Mouse (Mus musculus) stomach, embryonic 16.5 days (tissue): ENCODE measurements around the gene Stxbp6. TPM values are rescaled to one million over a fixed set of nuclear protein-coding genes. Genes with fewer than 3 reads are reported as not detected.

Experiments
- ATAC-seq: fragments of 200-750 bp; cut with Nextera tagmentation; 2 replicates; pipeline ENCODE4 v1.8.0; 2017; ENCODE audit warnings: moderate number of reproducible peaks, moderate TSS enrichment; ENCODE audit not compliant: insufficient read depth, low FRiP score
- H3K27ac ChIP-seq: fragments of 300-500 bp; sonication (generic); 2 replicates; pipeline ENCODE4 v1.5.1; 2014; ENCODE audit warnings: low read length
- H3K27me3 ChIP-seq: fragments of 300-500 bp; sonication (generic); 2 replicates; pipeline ENCODE4 v1.6.1; 2014; ENCODE audit warnings: low read length, control low read depth, mixed read lengths; ENCODE audit not compliant: control insufficient read depth, insufficient read depth
- H3K36me3 ChIP-seq: fragments of 300-500 bp; sonication (generic); 2 replicates; pipeline ENCODE4 v1.6.1; 2014; ENCODE audit warnings: low read length; ENCODE audit not compliant: control insufficient read depth, insufficient read depth
- H3K4me1 ChIP-seq: fragments of 300-500 bp; sonication (generic); 2 replicates; pipeline ENCODE4 v1.6.1; 2014; ENCODE audit warnings: low read length, control low read depth, mixed read lengths; ENCODE audit not compliant: control insufficient read depth, insufficient read depth
- H3K4me2 ChIP-seq: fragments of 300-500 bp; sonication (generic); 2 replicates; pipeline ENCODE4 v1.6.1; 2014; ENCODE audit warnings: low read depth, low read length, mixed read lengths
- H3K4me3 ChIP-seq: fragments of 300-500 bp; sonication (generic); replicated peaks from 2 replicates; pipeline ENCODE4 v1.5.1; 2014; ENCODE audit warnings: mild to moderate bottlenecking, low read length
- H3K9ac ChIP-seq: fragments of 300-500 bp; sonication (generic); 2 replicates; pipeline ENCODE4 v1.6.1; 2014; ENCODE audit warnings: low read length
- H3K9me3 ChIP-seq: fragments of 300-500 bp; sonication (generic); replicated peaks from 2 replicates; pipeline ENCODE4 v1.6.1; 2016; ENCODE audit warnings: low read length, control low read depth; ENCODE audit not compliant: control insufficient read depth
- WGBS: fragments of 180-500 bp; shearing (Covaris S2); extraction: QIAGEN DNeasy Blood & Tissue Kit; methylation state at CpG from one replicate; pipeline ENCODE4 v1.1.7; 2014; 5-methylcytosine and 5-hydroxymethylcytosine counted together
- polyA plus RNA-seq: library from polyadenylated mRNA; unstranded; fragments of >200 nt; fragmentation: Nextera tagmentation; extraction: Ambion mirVana; gene quantifications from 2 replicates; pipeline ENCODE4 v1.2.1, GENCODE M21; 2015

Gene Stxbp6
- polyA plus RNA-seq, 1 experiment from 2014 or later: 23.3 TPM

DNA sequence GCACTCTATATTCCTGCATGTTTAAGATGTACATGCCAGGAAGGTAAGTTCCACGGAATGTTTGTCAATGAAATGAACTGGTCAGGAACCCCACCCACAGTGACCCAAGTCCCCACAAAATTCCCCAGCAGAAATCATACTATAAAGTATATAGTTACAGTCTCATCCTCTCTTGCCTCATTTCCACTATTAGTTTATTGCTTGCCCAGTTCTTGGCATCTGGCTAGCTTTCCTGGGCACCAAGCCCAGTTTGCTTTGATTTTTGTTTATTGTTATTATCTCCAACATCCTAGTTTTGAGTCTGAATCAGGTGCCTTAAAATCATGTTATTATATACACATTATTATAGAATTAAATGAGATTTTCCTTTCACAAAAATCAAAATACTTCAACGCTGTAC, 168.5 kb downstream of the Stxbp6 start:
- no peak for ATAC-seq
- Histone ChIP-seq H3K27me3 (no peaks in the 10 kb centered on the region), H3K36me3 (no peaks in the 10 kb centered on the region), H3K9ac (no peak overlapping the region), H3K4me3 (no peak overlapping the region), H3K9me3 (no peaks in the 10 kb centered on the region), H3K4me1 (no peaks in the 10 kb centered on the region), H3K4me2 (no peak overlapping the region), H3K27ac (no peak overlapping the region)
- 70% methylated on average over 2 of the region's 2 CpGs for WGBS

DNA sequence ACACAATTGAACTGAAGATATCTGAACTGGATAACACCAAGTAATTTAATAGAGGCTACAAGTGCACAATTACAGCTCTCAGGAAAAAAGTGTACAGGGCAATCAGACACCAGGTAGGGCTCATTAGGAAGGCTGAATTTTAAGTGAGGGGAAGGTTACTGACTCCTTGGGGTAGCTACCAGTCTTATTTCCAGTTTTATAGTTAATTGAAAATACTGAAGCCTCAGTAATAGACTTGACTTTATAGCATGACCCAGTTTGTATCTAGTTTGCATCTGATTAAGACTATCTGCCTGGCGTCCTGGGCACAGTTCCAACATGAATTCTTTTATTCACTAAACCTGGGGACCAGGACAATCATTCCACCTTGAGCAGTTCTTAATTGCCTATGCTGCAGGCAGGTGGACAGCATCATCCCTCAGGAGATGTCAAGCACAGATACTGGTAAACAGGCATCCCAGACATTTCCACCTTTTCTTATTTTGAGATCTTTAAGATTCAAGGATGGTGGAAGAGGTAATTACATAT, 171.2 kb downstream of the Stxbp6 start:
- no peaks in the 10 kb centered on the region for H3K9me3 ChIP-seq
- no peak overlapping the region for H3K4me2 ChIP-seq
- no peak for ATAC-seq
- no peak overlapping the region for H3K27ac ChIP-seq
- 65% methylated on average over 1 of the region's 1 CpGs for WGBS
- H3K27me3 ChIP-seq: no peaks in the 10 kb centered on the region
- H3K4me3 ChIP-seq: no peak overlapping the region
- no peak overlapping the region for H3K9ac ChIP-seq
- H3K4me1 ChIP-seq: no peaks in the 10 kb centered on the region
- H3K36me3 ChIP-seq: no peaks in the 10 kb centered on the region

DNA sequence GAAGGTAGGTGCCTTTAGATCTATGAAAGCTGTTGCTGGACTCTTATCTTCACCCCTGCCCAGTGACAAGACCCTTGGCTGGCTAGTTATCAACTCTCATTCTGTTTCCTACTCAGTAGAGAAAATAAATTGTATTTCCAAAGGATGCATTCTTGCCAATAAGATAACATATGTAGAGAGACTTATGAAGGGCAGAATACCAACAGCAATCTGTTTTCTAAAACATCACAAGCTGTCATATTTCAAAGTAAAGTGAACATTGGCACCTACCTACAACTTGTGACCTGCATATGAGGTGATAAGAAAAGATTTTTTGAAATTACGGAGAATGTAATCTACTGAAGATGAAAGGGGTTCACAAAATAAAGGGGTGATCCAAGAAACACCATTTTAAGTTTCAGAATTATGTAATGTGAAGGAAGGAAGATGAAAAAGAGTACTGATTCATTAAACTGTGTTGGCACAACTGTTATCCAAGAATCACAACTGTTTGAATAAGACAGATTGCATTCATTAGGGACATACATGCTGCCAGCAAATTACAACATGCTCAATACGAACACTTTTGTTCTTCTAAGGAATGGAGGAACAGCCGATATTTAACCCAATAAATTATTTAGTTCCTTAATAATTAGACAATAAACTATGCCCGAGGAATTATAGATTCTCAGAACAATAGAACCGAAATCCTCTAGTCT, 175.2 kb downstream of the Stxbp6 start:
- H3K4me1 ChIP-seq: no peaks in the 10 kb centered on the region
- H3K36me3 ChIP-seq: no peaks in the 10 kb centered on the region
- no peak overlapping the region for H3K27ac ChIP-seq
- no peak overlapping the region for H3K4me3 ChIP-seq
- H3K27me3 ChIP-seq: no peaks in the 10 kb centered on the region
- no peak overlapping the region for H3K4me2 ChIP-seq
- WGBS: 85% methylated on average over 5 of the region's 5 CpGs
- no peak for ATAC-seq
- no peak overlapping the region for H3K9ac ChIP-seq
- H3K9me3 ChIP-seq: no peaks in the 10 kb centered on the region

DNA sequence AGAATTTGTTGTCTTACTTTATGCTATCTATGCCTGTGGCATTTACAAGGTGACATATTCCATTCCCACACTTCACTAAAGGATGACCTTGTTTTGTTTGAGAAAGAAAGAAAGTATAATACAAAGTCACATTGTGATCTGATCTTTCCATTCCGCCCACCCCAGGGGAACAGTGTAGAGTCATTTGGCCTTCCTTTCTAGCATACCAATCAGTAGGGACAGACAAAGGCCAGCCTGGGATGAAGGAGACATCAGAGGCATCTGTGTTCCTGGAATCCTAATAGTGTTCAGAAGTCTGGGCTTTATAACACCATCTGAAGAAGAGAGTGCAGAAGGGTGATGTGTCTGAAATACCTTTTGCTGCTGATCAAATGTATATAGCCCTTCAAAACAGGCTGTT, 178.0 kb downstream of the Stxbp6 start:
- 96% methylated on average over 1 of the region's 1 CpGs for WGBS
- no peak overlapping the region for H3K4me3 ChIP-seq
- H3K9ac ChIP-seq: no peak overlapping the region
- H3K27me3 ChIP-seq: no peaks in the 10 kb centered on the region
- H3K4me1 ChIP-seq: no peaks in the 10 kb centered on the region
- no peaks in the 10 kb centered on the region for H3K9me3 ChIP-seq
- no peak overlapping the region for H3K27ac ChIP-seq
- ATAC-seq: no peak
- H3K36me3 ChIP-seq: no peaks in the 10 kb centered on the region
- H3K4me2 ChIP-seq: no peak overlapping the region

DNA sequence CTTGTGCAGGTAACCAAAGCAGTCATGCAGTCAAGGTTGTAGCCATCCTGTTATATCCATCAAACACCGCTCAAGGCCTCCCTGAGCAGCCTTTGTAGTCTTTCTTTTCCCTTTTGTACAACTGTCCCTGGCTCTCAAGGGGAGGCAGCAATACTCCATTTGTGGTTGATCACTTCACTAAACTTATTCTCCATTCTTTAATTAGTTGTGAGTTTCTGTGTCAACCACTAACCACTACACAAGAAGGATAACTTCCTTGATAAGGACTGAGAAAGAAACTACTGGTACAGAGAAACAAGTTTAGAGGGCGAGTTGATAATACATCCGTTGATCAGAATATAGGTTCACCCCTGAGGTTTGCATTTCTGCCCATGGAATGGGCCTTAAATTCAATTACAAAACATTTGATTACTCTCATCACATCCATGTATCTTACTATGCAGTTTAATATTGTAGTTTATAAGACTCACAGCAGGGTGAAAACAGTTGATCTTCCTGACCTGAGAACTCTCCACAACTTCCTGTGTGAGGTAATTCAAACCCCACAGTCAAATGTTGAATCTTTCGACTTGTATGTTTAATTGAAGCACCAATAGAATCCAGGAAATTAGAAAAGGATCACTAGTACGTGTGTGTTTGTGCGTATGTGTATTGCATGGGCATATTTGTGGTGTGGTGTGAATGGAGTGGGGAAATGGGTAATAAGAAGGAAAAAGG, 184.7 kb downstream of the Stxbp6 start:
- no peaks in the 10 kb centered on the region for H3K4me1 ChIP-seq
- no peaks in the 10 kb centered on the region for H3K36me3 ChIP-seq
- H3K27me3 ChIP-seq: no peaks in the 10 kb centered on the region
- H3K9me3 ChIP-seq: no peaks in the 10 kb centered on the region
- no peak overlapping the region for H3K27ac ChIP-seq
- no peak overlapping the region for H3K4me3 ChIP-seq
- no peak overlapping the region for H3K9ac ChIP-seq
- H3K4me2 ChIP-seq: no peak overlapping the region
- ATAC-seq: no peak
- 81% methylated on average over 6 of the region's 6 CpGs for WGBS

DNA sequence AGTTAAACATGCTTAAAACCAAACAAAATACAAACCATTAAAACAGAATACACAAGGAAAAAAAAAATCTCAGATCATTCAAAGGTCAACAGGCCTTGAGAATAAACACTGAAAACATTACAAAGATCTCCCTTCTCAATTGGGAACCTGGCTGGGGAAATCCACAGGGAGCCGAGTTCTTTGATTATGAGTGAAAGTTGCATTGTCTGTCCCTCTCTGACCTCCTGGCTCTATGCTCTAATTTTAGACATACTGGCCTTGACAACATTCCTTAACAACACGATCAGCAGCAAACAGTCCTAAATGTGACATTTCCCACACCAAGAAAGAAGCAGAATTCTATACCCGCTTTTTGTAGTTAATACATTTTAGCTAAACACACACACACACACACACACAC, 187.7 kb downstream of the Stxbp6 start:
- no peak overlapping the region for H3K4me2 ChIP-seq
- no peaks in the 10 kb centered on the region for H3K9me3 ChIP-seq
- no peaks in the 10 kb centered on the region for H3K4me1 ChIP-seq
- H3K36me3 ChIP-seq: no peaks in the 10 kb centered on the region
- no peak overlapping the region for H3K4me3 ChIP-seq
- no peak for ATAC-seq
- no peak overlapping the region for H3K9ac ChIP-seq
- H3K27ac ChIP-seq: no peak overlapping the region
- no peaks in the 10 kb centered on the region for H3K27me3 ChIP-seq
- 42% methylated on average over 3 of the region's 3 CpGs for WGBS

DNA sequence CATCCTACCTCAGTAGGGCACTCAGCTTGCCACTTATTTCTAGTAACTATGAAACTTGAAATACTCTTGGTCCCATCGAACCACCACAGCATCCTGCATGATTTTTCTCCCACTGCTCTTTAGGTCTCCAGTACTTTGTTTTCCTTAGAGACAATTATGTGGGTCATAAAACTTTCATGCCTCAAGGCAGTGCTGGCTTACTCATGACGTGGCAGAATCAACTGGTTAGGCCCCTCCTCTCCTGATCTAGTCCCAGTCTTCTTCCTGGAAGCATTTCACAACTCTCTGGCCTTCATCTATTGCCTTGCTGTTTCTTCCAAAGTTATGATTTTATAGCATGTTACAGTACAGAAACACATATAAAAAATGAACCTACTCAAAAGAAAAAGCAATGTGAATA, 201.8 kb downstream of the Stxbp6 start:
- ATAC-seq: no peak
- Histone ChIP-seq H3K9ac (no peak overlapping the region), H3K4me1 (no peaks in the 10 kb centered on the region), H3K27ac (no peak overlapping the region), H3K27me3 (no peaks in the 10 kb centered on the region), H3K4me2 (no peak overlapping the region), H3K4me3 (no peak overlapping the region), H3K9me3 (no peaks in the 10 kb centered on the region), H3K36me3 (no peaks in the 10 kb centered on the region)
- WGBS: 70% methylated on average over 2 of the region's 2 CpGs

DNA sequence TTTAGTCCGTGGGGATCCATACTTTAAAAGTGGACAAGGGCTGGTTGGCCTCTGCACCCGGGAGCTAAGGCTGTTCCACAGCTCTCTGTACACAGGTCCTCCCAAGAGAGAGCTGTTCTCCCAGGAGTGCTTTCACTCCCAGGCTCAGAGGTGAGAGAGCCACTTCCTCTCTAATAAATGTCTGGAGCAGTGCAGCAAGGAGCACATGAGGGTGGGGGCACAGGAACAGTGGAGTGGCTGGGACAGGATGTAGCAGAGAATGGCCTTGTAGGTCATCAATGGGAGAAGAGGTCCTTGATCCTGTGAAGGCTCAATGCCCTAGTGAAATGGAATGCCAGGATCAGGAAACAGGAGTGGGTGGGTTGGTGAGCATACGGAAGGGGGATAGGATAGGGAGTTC, 209.1 kb downstream of the Stxbp6 start:
- H3K4me3 ChIP-seq: no peak overlapping the region
- ATAC-seq: no peak
- no peaks in the 10 kb centered on the region for H3K4me1 ChIP-seq
- H3K27ac ChIP-seq: no peak overlapping the region
- no peak overlapping the region for H3K9ac ChIP-seq
- H3K27me3 ChIP-seq: no peaks in the 10 kb centered on the region
- no peaks in the 10 kb centered on the region for H3K9me3 ChIP-seq
- no peaks in the 10 kb centered on the region for H3K36me3 ChIP-seq
- WGBS: 81% methylated on average over 3 of the region's 3 CpGs
- no peak overlapping the region for H3K4me2 ChIP-seq

DNA sequence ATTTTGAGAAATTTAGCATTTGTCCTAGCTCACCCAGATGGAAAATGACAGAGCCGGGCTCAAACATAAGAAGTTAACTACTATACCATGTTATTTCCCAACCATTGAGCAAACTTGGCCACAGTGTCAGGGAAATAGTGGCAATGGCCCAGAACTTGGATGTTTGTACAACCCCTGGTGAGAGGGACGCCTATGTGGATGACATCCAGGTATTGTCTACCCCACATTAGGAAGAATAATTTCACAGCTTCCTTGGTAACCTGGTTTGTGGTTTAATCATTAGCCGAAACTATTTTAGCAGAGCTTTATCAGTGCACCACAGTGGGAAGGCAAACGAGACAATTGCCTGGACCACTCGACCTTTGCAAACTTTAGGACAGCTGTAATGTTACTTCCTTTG, 215.1 kb downstream of the Stxbp6 start:
- Histone ChIP-seq H3K36me3 (no peaks in the 10 kb centered on the region), H3K9ac (no peak overlapping the region), H3K9me3 (no peaks in the 10 kb centered on the region), H3K4me2 (no peak overlapping the region), H3K4me3 (no peak overlapping the region), H3K27me3 (no peaks in the 10 kb centered on the region), H3K4me1 (peaks cover 2% of the 10 kb centered on the region), H3K27ac (no peak overlapping the region)
- 54% methylated on average over 5 of the region's 5 CpGs for WGBS
- ATAC-seq: no peak
